Mouse (Mus musculus): ENCODE results near the gene Slain2. TPM values are rescaled to one million over a fixed set of nuclear protein-coding genes. Genes with fewer than 3 reads are reported as not detected.

Gene Slain2
- polyA plus RNA-seq, 1 experiment = 16.9 TPM

- 88% methylated on average over 8 of the region's 8 CpGs for WGBS
- H3K4me3 ChIP-seq (ENCODE audit: low read depth, low read length) = no peak overlapping the region
- no peaks in the 10 kb centered on the region; the same call in 1 of the 2 replicates for H3K4me1 ChIP-seq (ENCODE audit: control insufficient read depth, insufficient read depth, insufficient read length, low read length)
- no peaks in the 10 kb centered on the region for H3K27me3 ChIP-seq (ENCODE audit: control insufficient read depth, insufficient read depth, low read length)
- H3K36me3 ChIP-seq (ENCODE audit: control insufficient read depth, insufficient read depth, low read length) = no peaks in the 10 kb centered on the region
- TF ChIP-seq CTCF (IDR thresholded peaks at IDR 0.05; ENCODE audit: extremely low read depth, insufficient read length, insufficient replicate concordance, low read depth, low read length) (no peak), POLR2A (IDR thresholded peaks at IDR 0.05; ENCODE audit: low read depth, low read length) (no peak)
- no peak overlapping the region for H3K27ac ChIP-seq (ENCODE audit: insufficient read depth, low read depth, low read length)
Measured at GRCm38 (mm10) chr5:72899255-72899654, 14.8 kb upstream of the Slain2 start.

GRCm38 (mm10) chr5:72901866-72902265, 12.2 kb upstream of the Slain2 start:
- TF ChIP-seq CTCF (IDR thresholded peaks at IDR 0.05; ENCODE audit: extremely low read depth, insufficient read length, insufficient replicate concordance, low read depth, low read length) = no peak
- no peak for TF ChIP-seq POLR2A (IDR thresholded peaks at IDR 0.05; ENCODE audit: low read depth, low read length)
- H3K4me3 ChIP-seq (ENCODE audit: low read depth, low read length) = no peak overlapping the region
- WGBS = 74% methylated on average over 4 of the region's 4 CpGs
- H3K4me1 ChIP-seq (ENCODE audit: control insufficient read depth, insufficient read depth, insufficient read length, low read length) = no peaks in the 10 kb centered on the region; the same call in 1 of the 2 replicates
- no peaks in the 10 kb centered on the region for H3K36me3 ChIP-seq (ENCODE audit: control insufficient read depth, insufficient read depth, low read length)
- no peaks in the 10 kb centered on the region for H3K27me3 ChIP-seq (ENCODE audit: control insufficient read depth, insufficient read depth, low read length)
- H3K27ac ChIP-seq (ENCODE audit: insufficient read depth, low read depth, low read length) = no peak overlapping the region

- no peak overlapping the region for H3K27ac ChIP-seq (ENCODE audit: insufficient read depth, low read depth, low read length)
- H3K4me1 ChIP-seq (ENCODE audit: control insufficient read depth, insufficient read depth, insufficient read length, low read length) = no peaks in the 10 kb centered on the region
- TF ChIP-seq POLR2A (IDR thresholded peaks at IDR 0.05; ENCODE audit: low read depth, low read length) = no peak
- no peak for TF ChIP-seq CTCF (IDR thresholded peaks at IDR 0.05; ENCODE audit: extremely low read depth, insufficient read length, insufficient replicate concordance, low read depth, low read length)
- 80% methylated on average over 3 of the region's 3 CpGs for WGBS
- H3K4me3 ChIP-seq (ENCODE audit: low read depth, low read length) = no peak overlapping the region
- no peaks in the 10 kb centered on the region for H3K27me3 ChIP-seq (ENCODE audit: control insufficient read depth, insufficient read depth, low read length)
- no peaks in the 10 kb centered on the region for H3K36me3 ChIP-seq (ENCODE audit: control insufficient read depth, insufficient read depth, low read length)
Measured at GRCm38 (mm10) chr5:72902312-72902711, 11.8 kb upstream of the Slain2 start.

GRCm38 (mm10) chr5:72902876-72903516, 11.1 kb upstream of the Slain2 start:
- Histone ChIP-seq H3K4me1 (ENCODE audit: control insufficient read depth, insufficient read depth, insufficient read length, low read length) (no peaks in the 10 kb centered on the region), H3K4me3 (ENCODE audit: low read depth, low read length) (no peak overlapping the region), H3K36me3 (ENCODE audit: control insufficient read depth, insufficient read depth, low read length) (no peaks in the 10 kb centered on the region), H3K27ac (ENCODE audit: insufficient read depth, low read depth, low read length) (no peak overlapping the region), H3K27me3 (ENCODE audit: control insufficient read depth, insufficient read depth, low read length) (no peaks in the 10 kb centered on the region)
- no peak for TF ChIP-seq CTCF (IDR thresholded peaks at IDR 0.05; ENCODE audit: extremely low read depth, insufficient read length, insufficient replicate concordance, low read depth, low read length)
- no peak for TF ChIP-seq POLR2A (IDR thresholded peaks at IDR 0.05; ENCODE audit: low read depth, low read length)
- 84% methylated on average over 3 of the region's 3 CpGs for WGBS

GRCm38 (mm10) chr5:72904903-72905790, 9.0 kb upstream of the Slain2 start:
- Histone ChIP-seq H3K4me3 (ENCODE audit: low read depth, low read length) (no peak overlapping the region), H3K27me3 (ENCODE audit: control insufficient read depth, insufficient read depth, low read length) (no peaks in the 10 kb centered on the region), H3K27ac (ENCODE audit: insufficient read depth, low read depth, low read length) (no peak overlapping the region), H3K4me1 (ENCODE audit: control insufficient read depth, insufficient read depth, insufficient read length, low read length) (no peaks in the 10 kb centered on the region), H3K36me3 (ENCODE audit: control insufficient read depth, insufficient read depth, low read length) (no peaks in the 10 kb centered on the region)
- 62% methylated on average over 18 of the region's 18 CpGs for WGBS
- TF ChIP-seq CTCF (IDR thresholded peaks at IDR 0.05; ENCODE audit: extremely low read depth, insufficient read length, insufficient replicate concordance, low read depth, low read length) (no peak), POLR2A (IDR thresholded peaks at IDR 0.05; ENCODE audit: low read depth, low read length) (no peak)

GRCm38 (mm10) chr5:72907402-72907801, 6.7 kb upstream of the Slain2 start:
- Histone ChIP-seq H3K4me1 (ENCODE audit: control insufficient read depth, insufficient read depth, insufficient read length, low read length) (no peaks in the 10 kb centered on the region), H3K36me3 (ENCODE audit: control insufficient read depth, insufficient read depth, low read length) (no peaks in the 10 kb centered on the region), H3K27ac (ENCODE audit: insufficient read depth, low read depth, low read length) (no peak overlapping the region), H3K27me3 (ENCODE audit: control insufficient read depth, insufficient read depth, low read length) (no peaks in the 10 kb centered on the region), H3K4me3 (ENCODE audit: low read depth, low read length) (no peak overlapping the region)
- TF ChIP-seq POLR2A (IDR thresholded peaks at IDR 0.05; ENCODE audit: low read depth, low read length) (no peak), CTCF (IDR thresholded peaks at IDR 0.05; ENCODE audit: extremely low read depth, insufficient read length, insufficient replicate concordance, low read depth, low read length) (no peak)
- 87% methylated on average over 6 of the region's 6 CpGs for WGBS

- Histone ChIP-seq H3K36me3 (ENCODE audit: control insufficient read depth, insufficient read depth, low read length) (no peaks in the 10 kb centered on the region), H3K27ac (ENCODE audit: insufficient read depth, low read depth, low read length) (no peak overlapping the region), H3K4me1 (ENCODE audit: control insufficient read depth, insufficient read depth, insufficient read length, low read length) (no peaks in the 10 kb centered on the region), H3K4me3 (ENCODE audit: low read depth, low read length) (no peak overlapping the region), H3K27me3 (ENCODE audit: control insufficient read depth, insufficient read depth, low read length) (no peaks in the 10 kb centered on the region)
- 54% methylated on average over 8 of the region's 8 CpGs for WGBS
- TF ChIP-seq POLR2A (IDR thresholded peaks at IDR 0.05; ENCODE audit: low read depth, low read length) (no peak), CTCF (IDR thresholded peaks at IDR 0.05; ENCODE audit: extremely low read depth, insufficient read length, insufficient replicate concordance, low read depth, low read length) (no peak)
Measured at GRCm38 (mm10) chr5:72908324-72908936, 5.7 kb upstream of the Slain2 start.

Data from small intestine, adult 2 months (tissue).